Mouse (Mus musculus) ES-Bruce4 (cell line): ENCODE measurements around the gene Usp4.

Experiments
- CTCF ChIP-seq: IDR thresholded peaks from one replicate; pipeline ENCODE4 v1.8.1; 2011; ENCODE audit warnings: low read depth, low read length
- EP300 ChIP-seq: IDR thresholded peaks from 2 replicates; pipeline ENCODE4 v1.6.1; 2011; ENCODE audit warnings: low read depth, low read length; ENCODE audit not compliant: insufficient read depth
- POLR2A ChIP-seq: IDR thresholded peaks from one replicate; pipeline ENCODE4 v1.8.1; 2011; ENCODE audit warnings: low read length; ENCODE audit not compliant: insufficient read depth

DNA sequence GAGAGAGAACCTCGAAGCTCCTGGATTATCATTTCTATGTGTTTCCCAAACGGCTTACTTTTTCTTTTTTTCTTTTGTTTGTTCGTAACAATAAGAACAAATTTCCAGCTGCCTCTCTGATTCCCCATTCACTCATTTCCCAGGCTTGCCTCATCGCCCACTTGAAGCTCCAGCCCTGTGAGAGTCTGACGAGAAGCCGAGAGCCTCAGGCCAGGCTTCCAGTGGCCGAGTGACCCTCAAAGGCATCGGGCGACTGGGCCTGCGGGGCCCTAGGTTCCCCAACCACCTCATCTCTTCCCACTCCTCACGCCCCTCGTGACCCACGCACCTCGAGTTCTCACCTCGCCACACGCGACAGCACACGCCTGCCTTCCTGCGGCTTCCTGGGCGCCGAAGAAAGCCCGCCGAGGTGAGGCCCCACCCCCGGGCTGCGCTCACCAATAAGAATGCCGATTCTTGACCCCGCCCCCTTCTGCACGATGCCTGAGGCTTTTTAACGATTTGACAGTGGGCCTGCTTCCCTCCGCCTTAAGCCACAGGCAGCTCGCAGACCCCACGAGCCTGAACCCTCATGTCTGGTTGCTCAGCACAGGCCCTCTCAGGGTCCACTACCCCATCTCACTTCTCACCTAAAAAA, 83.9 kb downstream of the Usp4 start:
- no peak for TF ChIP-seq CTCF
- no peak for TF ChIP-seq POLR2A
- no peak for TF ChIP-seq EP300
